Mouse (Mus musculus): ENCODE measurements at regions not wholly inside any gene's neighbourhood (a gene's known extent, or its start where the extent isn't known, plus 50 kb on each side); places are given as distances from the start of the nearest gene placed in this dataset.

- TF ChIP-seq CTCF (IDR thresholded peaks at IDR 0.05; ENCODE audit: control insufficient read depth, insufficient read depth, insufficient replicate concordance, low read depth, low read length) (no peak), POLR2A (IDR thresholded peaks at IDR 0.05; ENCODE audit: control insufficient read depth, low read depth, low read length) (no peak)
Measured at GRCm38 (mm10) chr4:84030916-84031315, 505.6 kb downstream of the Ccdc171 start.
